Mouse (Mus musculus) bone marrow macrophage, adult 2 months (primary cell): ENCODE data around the gene Cnep1r1.

ENCODE experiments used
- CTCF ChIP-seq: IDR thresholded peaks from 2 replicates; pipeline ENCODE4 v1.5.1; 2012; ENCODE audit warnings: low read depth, mild to moderate bottlenecking, low read length, moderate library complexity
- POLR2A ChIP-seq: IDR thresholded peaks from 2 replicates; pipeline ENCODE4 v1.6.1; 2012; ENCODE audit warnings: mild to moderate bottlenecking, low read depth, low read length, borderline replicate concordance

DNA sequence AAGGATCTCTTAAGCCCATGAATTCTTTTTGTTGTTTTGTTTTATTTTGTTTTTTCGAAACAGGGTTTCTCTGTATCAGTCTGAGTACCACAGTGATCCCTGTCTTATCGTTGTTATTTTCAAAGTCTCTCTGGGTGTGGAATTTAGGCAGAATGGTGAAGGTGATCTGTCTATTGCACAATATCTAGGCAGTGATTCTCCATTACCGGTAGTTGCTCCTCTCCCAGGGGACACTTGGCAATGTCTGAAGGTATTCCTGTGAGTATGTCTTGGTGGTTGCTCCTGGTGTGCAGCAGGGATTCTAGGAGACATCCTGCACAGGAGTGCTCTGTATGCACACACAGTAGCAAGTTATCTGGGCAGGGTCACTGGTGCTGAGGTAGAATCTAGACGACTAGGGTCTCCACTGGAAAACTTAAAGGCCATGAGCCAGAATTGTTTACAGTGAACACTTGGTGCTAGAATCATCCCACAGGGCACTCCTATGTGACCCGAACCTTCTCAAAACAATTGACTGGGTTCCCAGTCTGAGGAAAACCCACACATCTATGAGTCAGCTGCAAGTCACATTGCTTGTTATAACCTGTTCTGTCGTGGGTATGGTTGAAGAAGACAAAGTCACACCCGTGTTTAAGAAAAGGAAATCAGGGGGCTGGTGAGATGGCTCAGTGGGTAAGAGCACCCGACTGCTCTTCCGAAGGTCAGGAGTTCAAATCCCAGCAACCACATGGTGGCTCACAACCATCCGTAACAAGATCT, 41.8 kb downstream of the Cnep1r1 start:
- TF ChIP-seq CTCF (no peak), POLR2A (no peak)
